Mouse (Mus musculus) lung, postnatal 0 days (tissue): ENCODE results near the gene Klk1b26.

ENCODE experiments used
- CTCF ChIP-seq: IDR thresholded peaks from 2 replicates; pipeline ENCODE4 v1.5.1; 2016; ENCODE audit warnings: antibody characterized with exemption, mild to moderate bottlenecking
- EP300 ChIP-seq: IDR thresholded peaks from 2 replicates; pipeline ENCODE4 v1.6.1; 2016; ENCODE audit warnings: antibody characterized with exemption, mild to moderate bottlenecking, control low read depth

GRCm38 (mm10) chr7:44015071-44015470, 3.1 kb downstream of the Klk1b26 start:
- TF ChIP-seq CTCF (no peak), EP300 (no peak)
